Mouse (Mus musculus): ENCODE results near the gene Son.

DNA sequence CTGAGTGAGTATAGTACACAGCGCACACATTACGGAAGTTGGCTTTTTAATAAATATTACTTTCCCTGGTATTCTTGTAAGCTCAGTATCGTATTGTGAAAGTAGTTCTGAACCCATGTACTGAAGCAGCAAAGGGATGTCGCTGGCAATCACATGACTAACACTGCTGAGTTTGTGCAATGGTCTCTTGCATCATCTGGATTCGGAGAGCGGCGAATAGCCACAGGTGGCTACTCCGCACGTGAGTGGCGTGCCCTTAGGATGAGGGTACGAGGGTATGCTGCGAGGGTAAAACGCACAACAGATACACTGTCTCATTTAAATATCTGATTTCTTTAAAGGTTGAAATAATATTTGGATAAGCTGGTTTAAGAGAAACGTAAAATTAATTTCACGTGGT is 80.1 kb downstream of the Son start:
- no peak for TF ChIP-seq CTCF (IDR thresholded peaks at IDR 0.05; ENCODE audit: borderline replicate concordance, extremely low read depth, insufficient read depth, insufficient read length)
- no peak for TF ChIP-seq POLR2A (IDR thresholded peaks at IDR 0.05; ENCODE audit: borderline replicate concordance, extremely low read depth, insufficient read depth, insufficient read length, poor library complexity, severe bottlenecking)

Measured in brain, embryonic 14.5 days (tissue).